Mouse (Mus musculus) heart, postnatal 0 days (tissue): ENCODE results near the gene Zfyve27.

ENCODE experiments used
- CTCF ChIP-seq: IDR thresholded peaks from 2 replicates; pipeline ENCODE4 v1.5.1; 2016; ENCODE audit warnings: antibody characterized with exemption, control low read depth, low read depth
- EP300 ChIP-seq: IDR thresholded peaks from 2 replicates; pipeline ENCODE4 v1.6.1; 2016; ENCODE audit warnings: antibody characterized with exemption, low read depth

DNA sequence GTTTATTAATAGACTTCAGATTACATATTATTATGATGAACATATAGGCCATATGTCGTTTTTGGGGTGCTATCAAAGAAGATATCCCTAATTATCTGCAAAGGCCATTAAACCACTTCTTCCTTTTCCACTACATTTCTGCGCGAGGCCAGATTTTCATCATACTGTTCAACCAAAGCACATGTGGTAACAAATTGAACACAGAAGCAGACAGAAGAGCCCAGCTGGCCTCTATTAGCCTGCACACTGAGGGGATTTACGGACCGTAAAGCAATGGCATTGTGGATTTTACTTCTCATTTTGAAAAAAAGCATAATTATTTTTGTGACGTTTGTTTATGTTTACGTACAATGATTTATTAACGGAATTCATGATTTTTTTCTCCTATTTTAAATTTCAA, 41.5 kb downstream of the Zfyve27 start:
- TF ChIP-seq CTCF (no peak), EP300 (no peak)
